Mouse (Mus musculus) limb, embryonic 11.5 days (tissue): ENCODE results near the gene Sncg. TPM values are rescaled to one million over a fixed set of nuclear protein-coding genes. Genes with fewer than 3 reads are reported as not detected.

ENCODE experiments used
- ATAC-seq: fragments of 200-750 bp; cut with Nextera tagmentation; 2 replicates; pipeline ENCODE4 v1.8.0; 2017; ENCODE audit warnings: low read depth; ENCODE audit not compliant: insufficient number of reproducible peaks, low FRiP score, low TSS enrichment
- DNase-seq: peaks from one replicate; pipeline ENCODE4 v3.0.0-alpha.2; 2015; ENCODE audit warnings: low spot score
- H3K27ac ChIP-seq: fragments of 300-500 bp; sonication (generic); replicated peaks from 2 replicates; pipeline ENCODE4 v1.5.1; 2014; ENCODE audit warnings: low read depth, mild to moderate bottlenecking, low read length
- H3K27me3 ChIP-seq: fragments of 300-500 bp; sonication (generic); 2 replicates; pipeline ENCODE4 v1.6.1; 2014; ENCODE audit warnings: mild to moderate bottlenecking, low read length, mixed read lengths; ENCODE audit not compliant: control insufficient read depth, insufficient read depth
- H3K36me3 ChIP-seq: fragments of 300-500 bp; sonication (generic); 2 replicates; pipeline ENCODE4 v1.6.1; 2014; ENCODE audit warnings: mild to moderate bottlenecking, low read length, moderate library complexity, mixed read lengths; ENCODE audit not compliant: control insufficient read depth, insufficient read depth
- H3K4me1 ChIP-seq: fragments of 300-500 bp; sonication (generic); 2 replicates; pipeline ENCODE4 v1.6.1; 2014; ENCODE audit warnings: low read length, mixed read lengths; ENCODE audit not compliant: control insufficient read depth, insufficient read depth
- H3K4me2 ChIP-seq: fragments of 300-500 bp; sonication (generic); 2 replicates; pipeline ENCODE4 v1.6.1; 2014; ENCODE audit warnings: low read depth, mild to moderate bottlenecking, moderate library complexity; ENCODE audit not compliant: severe bottlenecking
- H3K4me3 ChIP-seq: fragments of 300-500 bp; sonication (generic); 2 replicates; pipeline ENCODE4 v1.5.1; 2014; ENCODE audit warnings: low read depth, low read length
- H3K9ac ChIP-seq: fragments of 300-500 bp; sonication (generic); 2 replicates; pipeline ENCODE4 v1.6.1; 2014; ENCODE audit warnings: mild to moderate bottlenecking, low read length
- H3K9me3 ChIP-seq: fragments of 300-500 bp; sonication (generic); 2 replicates; pipeline ENCODE4 v1.6.1; 2016; ENCODE audit warnings: low read length; ENCODE audit not compliant: control insufficient read depth
- WGBS: fragments of 180-500 bp; shearing (Covaris S2); extraction: QIAGEN DNeasy Blood & Tissue Kit; methylation state at CpG from one replicate; pipeline ENCODE4 v1.1.7; 2014; 5-methylcytosine and 5-hydroxymethylcytosine counted together
- polyA plus RNA-seq: library from polyadenylated mRNA; unstranded; fragments of >200 nt; fragmentation: Nextera tagmentation; extraction: Ambion mirVana; gene quantifications from 2 replicates; pipeline ENCODE4 v1.2.1, GENCODE M21; 2014

The Sncg gene
- polyA plus RNA-seq, 1 experiment from 2014 or later: 3.5 TPM

- 76% methylated on average over 6 of the region's 6 CpGs for WGBS
- no peaks in the 10 kb centered on the region for H3K4me1 ChIP-seq
- H3K4me2 ChIP-seq: no peak within 1 kb of the TSS
- H3K4me3 ChIP-seq: no peak within 1 kb of the TSS
- H3K27ac ChIP-seq: no peak within 1 kb of the TSS
- H3K9me3 ChIP-seq: no peaks in the 10 kb centered on the region
- no peaks in the 10 kb centered on the region for H3K27me3 ChIP-seq
- DNase-seq (no peak), ATAC-seq (no peak)
- H3K9ac ChIP-seq: no peak within 1 kb of the TSS
- H3K36me3 ChIP-seq: no peaks in the 10 kb centered on the region
Observed at GRCm38 (mm10) chr14:34355301-34355700, 19.3 kb downstream of the Sncg start, which contains the start of gene Fam25c. Fam25c (minus strand) TSS chr14:34355433.

- no peaks in the 10 kb centered on the region for H3K36me3 ChIP-seq
- H3K27ac ChIP-seq: no peak overlapping the region
- no peaks in the 10 kb centered on the region for H3K4me1 ChIP-seq
- H3K9me3 ChIP-seq: no peaks in the 10 kb centered on the region
- H3K4me3 ChIP-seq: no peak overlapping the region
- no peak overlapping the region for H3K9ac ChIP-seq
- 77% methylated on average over 4 of the region's 4 CpGs for WGBS
- ATAC-seq (no peak), DNase-seq (no peak)
- no peaks in the 10 kb centered on the region for H3K27me3 ChIP-seq
- H3K4me2 ChIP-seq: no peak overlapping the region
Observed at GRCm38 (mm10) chr14:34354456-34354855, 20.1 kb downstream of the Sncg start.

- H3K4me2 ChIP-seq: no peak overlapping the region
- no peak overlapping the region for H3K4me3 ChIP-seq
- no peak overlapping the region for H3K27ac ChIP-seq
- no peak for ATAC-seq
- H3K36me3 ChIP-seq: no peaks in the 10 kb centered on the region
- WGBS: 94% methylated on average over 3 of the region's 3 CpGs
- H3K4me1 ChIP-seq: no peaks in the 10 kb centered on the region
- no peak overlapping the region for H3K9ac ChIP-seq
- no peaks in the 10 kb centered on the region for H3K27me3 ChIP-seq
- no peak for DNase-seq
- H3K9me3 ChIP-seq: no peaks in the 10 kb centered on the region
Observed at GRCm38 (mm10) chr14:34353326-34353725, 21.3 kb downstream of the Sncg start.

- H3K9ac ChIP-seq: no peak overlapping the region
- ATAC-seq: no peak
- no peaks in the 10 kb centered on the region for H3K9me3 ChIP-seq
- no peaks in the 10 kb centered on the region for H3K36me3 ChIP-seq
- no peak for DNase-seq
- no peak overlapping the region for H3K4me2 ChIP-seq
- WGBS: 73% methylated on average over 6 of the region's 6 CpGs
- H3K4me3 ChIP-seq: no peak overlapping the region
- no peaks in the 10 kb centered on the region for H3K27me3 ChIP-seq
- no peak overlapping the region for H3K27ac ChIP-seq
- no peaks in the 10 kb centered on the region for H3K4me1 ChIP-seq
Observed at GRCm38 (mm10) chr14:34352523-34352922, 22.1 kb downstream of the Sncg start.

- no peak overlapping the region for H3K4me3 ChIP-seq
- DNase-seq (no peak), ATAC-seq (no peak)
- no peak overlapping the region for H3K9ac ChIP-seq
- H3K36me3 ChIP-seq: no peaks in the 10 kb centered on the region
- WGBS: 76% methylated on average over 3 of the region's 3 CpGs
- H3K27me3 ChIP-seq: no peaks in the 10 kb centered on the region
- no peak overlapping the region for H3K4me2 ChIP-seq
- H3K4me1 ChIP-seq: no peaks in the 10 kb centered on the region
- H3K9me3 ChIP-seq: no peaks in the 10 kb centered on the region
- no peak overlapping the region for H3K27ac ChIP-seq
Observed at GRCm38 (mm10) chr14:34351660-34352059, 22.9 kb downstream of the Sncg start.

GRCm38 (mm10) chr14:34349007-34349406 lies 25.6 kb downstream of the Sncg start:
- ATAC-seq (no peak), DNase-seq (no peak)
- H3K4me2 ChIP-seq: no peak overlapping the region
- no peaks in the 10 kb centered on the region; the same call in 1 of the 2 replicates for H3K36me3 ChIP-seq
- no peaks in the 10 kb centered on the region for H3K4me1 ChIP-seq
- 83% methylated on average over 8 of the region's 8 CpGs for WGBS
- no peaks in the 10 kb centered on the region for H3K27me3 ChIP-seq
- H3K4me3 ChIP-seq: no peak overlapping the region
- H3K9ac ChIP-seq: no peak overlapping the region
- H3K9me3 ChIP-seq: no peaks in the 10 kb centered on the region
- H3K27ac ChIP-seq: no peak overlapping the region

GRCm38 (mm10) chr14:34348301-34348700 lies 26.3 kb downstream of the Sncg start:
- Histone ChIP-seq H3K27ac (no peak overlapping the region), H3K4me1 (no peaks in the 10 kb centered on the region), H3K36me3 (peaks cover under 1% of the 10 kb centered on the region; the same call in 1 of the 2 replicates), H3K4me3 (no peak overlapping the region), H3K9me3 (no peaks in the 10 kb centered on the region), H3K4me2 (no peak overlapping the region), H3K27me3 (no peaks in the 10 kb centered on the region), H3K9ac (no peak overlapping the region)
- WGBS: 84% methylated on average over 7 of the region's 7 CpGs
- ATAC-seq (no peak), DNase-seq (no peak)

- no peak overlapping the region for H3K27ac ChIP-seq
- H3K36me3 ChIP-seq: peaks cover 3% of the 10 kb centered on the region; the same call in 1 of the 2 replicates
- no peak overlapping the region for H3K4me2 ChIP-seq
- no peak overlapping the region for H3K9ac ChIP-seq
- H3K4me3 ChIP-seq: no peak overlapping the region
- DNase-seq (no peak), ATAC-seq (no peak)
- H3K4me1 ChIP-seq: no peaks in the 10 kb centered on the region
- no peaks in the 10 kb centered on the region for H3K27me3 ChIP-seq
- H3K9me3 ChIP-seq: no peaks in the 10 kb centered on the region
- WGBS: 90% methylated on average over 5 of the region's 5 CpGs
Observed at GRCm38 (mm10) chr14:34347084-34347483, 27.5 kb downstream of the Sncg start.
